Mouse (Mus musculus) hindbrain, embryonic 15.5 days (tissue): ENCODE data around the gene Gsg1. TPM values are rescaled to one million over a fixed set of nuclear protein-coding genes. Genes with fewer than 3 reads are reported as not detected.

ENCODE experiments used
- ATAC-seq: fragments of 200-750 bp; cut with Nextera tagmentation; 2 replicates; pipeline ENCODE4 v1.8.0; 2017; ENCODE audit warnings: low read depth, moderate number of reproducible peaks, moderate TSS enrichment; ENCODE audit not compliant: low FRiP score
- H3K27ac ChIP-seq: fragments of 300-500 bp; sonication (generic); replicated peaks from 2 replicates; pipeline ENCODE4 v1.5.1; 2015; ENCODE audit warnings: mild to moderate bottlenecking, inconsistent platforms
- H3K27me3 ChIP-seq: fragments of 300-500 bp; sonication (generic); 2 replicates; pipeline ENCODE4 v1.6.1; 2015; ENCODE audit warnings: control low read depth, inconsistent platforms
- H3K36me3 ChIP-seq: fragments of 300-500 bp; sonication (generic); 2 replicates; pipeline ENCODE4 v1.6.1; 2015; ENCODE audit warnings: control low read depth, inconsistent platforms
- H3K4me1 ChIP-seq: fragments of 300-500 bp; sonication (generic); replicated peaks from 2 replicates; pipeline ENCODE4 v1.6.1; 2015; ENCODE audit warnings: control low read depth, inconsistent platforms
- H3K4me2 ChIP-seq: fragments of 300-500 bp; sonication (generic); 2 replicates; pipeline ENCODE4 v1.6.1; 2015; ENCODE audit warnings: moderate library complexity, mild to moderate bottlenecking, inconsistent platforms
- H3K4me3 ChIP-seq: fragments of 300-500 bp; sonication (generic); 2 replicates; pipeline ENCODE4 v1.5.1; 2015; ENCODE audit warnings: mild to moderate bottlenecking, inconsistent platforms
- H3K9ac ChIP-seq: fragments of 300-500 bp; sonication (generic); 2 replicates; pipeline ENCODE4 v1.6.1; 2015; ENCODE audit warnings: inconsistent platforms
- H3K9me3 ChIP-seq: fragments of 300-500 bp; sonication (generic); 2 replicates; pipeline ENCODE4 v1.6.1; 2016; ENCODE audit warnings: control low read depth, inconsistent platforms
- WGBS: fragments of 180-500 bp; shearing (Covaris S2); methylation state at CpG from one replicate; pipeline ENCODE4 v1.1.7; 2015; 5-methylcytosine and 5-hydroxymethylcytosine counted together
- polyA plus RNA-seq: library from polyadenylated mRNA; unstranded; fragments of >200 nt; fragmentation: Nextera tagmentation; extraction: Ambion mirVana; gene quantifications from 2 replicates; pipeline ENCODE4 v1.2.1, GENCODE M21; 2015

Gene Gsg1
- polyA plus RNA-seq = 0.33 TPM in 1 of 2 replicates, not detected in the other

DNA sequence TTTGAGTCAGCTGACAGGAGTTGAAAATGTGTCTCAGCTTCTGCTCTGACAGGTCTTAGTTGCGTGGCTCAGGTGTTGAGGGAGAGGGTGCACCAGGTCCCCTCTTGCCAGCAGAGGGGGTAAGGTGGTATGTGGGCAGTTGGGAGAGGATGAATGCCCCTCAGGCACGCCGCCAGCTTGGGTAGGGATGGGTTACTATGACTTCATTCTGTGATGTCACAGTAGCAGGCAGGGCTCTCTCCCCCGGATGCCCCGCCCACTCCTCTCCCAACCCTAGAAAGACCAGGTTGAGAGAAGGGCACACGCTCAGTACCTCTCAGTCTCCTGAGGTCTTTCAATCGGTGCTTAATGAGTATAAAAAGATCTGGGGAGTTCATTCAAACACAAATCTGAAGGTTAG is at the start of gene Gsg1:
Gene Gsg1 (minus strand): TSS at position 199 of the 400 bp plus-strand sequence.
- H3K27ac ChIP-seq = no peak within 1 kb of the TSS
- H3K9me3 ChIP-seq = no peaks in the 10 kb centered on the region
- H3K9ac ChIP-seq = no peak within 1 kb of the TSS
- H3K4me3 ChIP-seq = no peak within 1 kb of the TSS
- no peak for ATAC-seq
- no peaks in the 10 kb centered on the region for H3K36me3 ChIP-seq
- no peaks in the 10 kb centered on the region for H3K27me3 ChIP-seq
- no peak within 1 kb of the TSS for H3K4me2 ChIP-seq
- H3K4me1 ChIP-seq = peaks cover 28% of the 10 kb centered on the region
- 86% methylated on average over 7 of the region's 7 CpGs for WGBS

GRCm38 (mm10) chr6:135302421-135303125 is 48.4 kb upstream of the Gsg1 start:
- Histone ChIP-seq H3K27ac (no peak overlapping the region), H3K9me3 (no peaks in the 10 kb centered on the region), H3K4me2 (no peak overlapping the region), H3K9ac (no peak overlapping the region), H3K4me1 (no peaks in the 10 kb centered on the region), H3K36me3 (no peaks in the 10 kb centered on the region), H3K4me3 (no peak overlapping the region), H3K27me3 (no peaks in the 10 kb centered on the region)
- 89% methylated on average over 10 of the region's 10 CpGs for WGBS
- no peak for ATAC-seq

DNA sequence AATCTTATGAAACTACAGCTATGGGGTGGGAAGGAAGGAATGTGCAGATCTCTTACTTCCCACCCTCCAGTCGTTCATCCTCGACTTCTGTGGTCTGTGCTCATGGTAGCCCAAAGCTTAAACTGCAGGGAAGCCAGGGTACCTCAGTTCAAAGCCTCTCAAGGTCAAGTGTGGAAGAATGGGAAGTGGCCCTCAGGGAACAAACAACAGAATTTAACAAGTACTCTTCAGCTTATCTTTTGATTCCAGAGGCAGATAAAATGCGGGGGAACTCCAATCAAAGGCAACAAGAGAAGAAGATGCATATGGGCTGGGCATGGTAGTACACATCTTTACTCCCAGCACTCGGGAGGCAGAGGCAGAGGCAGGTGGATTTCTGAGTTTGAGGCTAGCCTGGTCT is 46.3 kb upstream of the Gsg1 start:
- H3K27ac ChIP-seq = no peak overlapping the region
- H3K4me3 ChIP-seq = no peak overlapping the region
- WGBS = 85% methylated on average over 4 of the region's 4 CpGs

GRCm38 (mm10) chr6:135299024-135299550 is 44.9 kb upstream of the Gsg1 start:
- Histone ChIP-seq H3K36me3 (no peaks in the 10 kb centered on the region), H3K27ac (no peak overlapping the region), H3K9ac (no peak overlapping the region), H3K4me3 (no peak overlapping the region), H3K4me1 (0 out of 2 replicates have a peak, but pooled peaks cover 6% of the 10 kb centered on the region), H3K9me3 (no peaks in the 10 kb centered on the region), H3K27me3 (no peaks in the 10 kb centered on the region), H3K4me2 (no peak overlapping the region)
- WGBS = 89% methylated on average over 7 of the region's 7 CpGs
- ATAC-seq = no peak

More for the DNA sequence above, 46.3 kb upstream of the Gsg1 start:
- Histone ChIP-seq H3K36me3 (no peaks in the 10 kb centered on the region), H3K9ac (no peak overlapping the region), H3K9me3 (no peaks in the 10 kb centered on the region), H3K4me1 (0 out of 2 replicates have a peak, but pooled peaks cover under 1% of the 10 kb centered on the region), H3K27me3 (no peaks in the 10 kb centered on the region), H3K4me2 (no peak overlapping the region)
- ATAC-seq = no peak

GRCm38 (mm10) chr6:135297570-135297969 is 43.4 kb upstream of the Gsg1 start:
- Histone ChIP-seq H3K27ac (no peak overlapping the region), H3K4me1 (0 out of 2 replicates have a peak, but pooled peaks cover 6% of the 10 kb centered on the region), H3K36me3 (no peaks in the 10 kb centered on the region), H3K4me3 (no peak overlapping the region), H3K9ac (no peak overlapping the region), H3K27me3 (no peaks in the 10 kb centered on the region), H3K4me2 (no peak overlapping the region), H3K9me3 (no peaks in the 10 kb centered on the region)
- WGBS = 93% methylated on average over 7 of the region's 7 CpGs
- no peak for ATAC-seq

GRCm38 (mm10) chr6:135296267-135296666 is 42.1 kb upstream of the Gsg1 start:
- Histone ChIP-seq H3K9me3 (no peaks in the 10 kb centered on the region), H3K36me3 (no peaks in the 10 kb centered on the region), H3K4me1 (0 out of 2 replicates have a peak, but pooled peaks cover 6% of the 10 kb centered on the region), H3K27ac (no peak overlapping the region), H3K4me3 (no peak overlapping the region), H3K9ac (no peak overlapping the region), H3K4me2 (no peak overlapping the region), H3K27me3 (no peaks in the 10 kb centered on the region)
- WGBS = 84% methylated on average over 17 of the region's 17 CpGs
- no peak for ATAC-seq

GRCm38 (mm10) chr6:135295082-135295861 is 41.1 kb upstream of the Gsg1 start:
- no peak for ATAC-seq
- Histone ChIP-seq H3K36me3 (no peaks in the 10 kb centered on the region), H3K9me3 (no peaks in the 10 kb centered on the region), H3K27me3 (no peaks in the 10 kb centered on the region), H3K4me3 (no peak overlapping the region), H3K4me2 (no peak overlapping the region), H3K4me1 (0 out of 2 replicates have a peak, but pooled peaks cover 6% of the 10 kb centered on the region), H3K9ac (no peak overlapping the region), H3K27ac (no peak overlapping the region)
- 74% methylated on average over 11 of the region's 11 CpGs for WGBS

DNA sequence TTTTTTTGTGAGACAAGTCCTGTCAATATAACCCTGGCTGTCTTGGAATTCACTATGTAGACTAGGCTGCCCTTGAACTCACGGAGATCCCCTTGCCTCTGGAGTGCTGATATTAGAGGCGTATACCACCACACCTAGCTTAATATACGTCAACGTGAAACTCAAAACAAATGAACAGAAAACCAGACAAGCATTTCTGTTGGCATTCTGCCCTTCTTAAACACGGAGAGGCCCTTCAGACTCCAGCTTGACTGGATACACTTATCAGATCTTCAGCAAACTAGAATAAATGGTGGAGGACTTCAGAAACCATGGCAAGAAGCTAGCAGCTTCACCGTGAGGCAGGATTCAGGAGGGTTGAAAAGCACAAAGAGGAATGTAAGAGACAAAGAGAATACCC is 40.0 kb upstream of the Gsg1 start:
- H3K4me3 ChIP-seq = no peak overlapping the region
- 84% methylated on average over 6 of the region's 6 CpGs for WGBS
- no peaks in the 10 kb centered on the region for H3K36me3 ChIP-seq
- no peaks in the 10 kb centered on the region for H3K9me3 ChIP-seq
- no peak overlapping the region for H3K27ac ChIP-seq
- no peaks in the 10 kb centered on the region for H3K27me3 ChIP-seq
- no peak overlapping the region for H3K9ac ChIP-seq
- H3K4me1 ChIP-seq = 0 out of 2 replicates have a peak, but pooled peaks cover 6% of the 10 kb centered on the region
- no peak for ATAC-seq
- H3K4me2 ChIP-seq = no peak overlapping the region

DNA sequence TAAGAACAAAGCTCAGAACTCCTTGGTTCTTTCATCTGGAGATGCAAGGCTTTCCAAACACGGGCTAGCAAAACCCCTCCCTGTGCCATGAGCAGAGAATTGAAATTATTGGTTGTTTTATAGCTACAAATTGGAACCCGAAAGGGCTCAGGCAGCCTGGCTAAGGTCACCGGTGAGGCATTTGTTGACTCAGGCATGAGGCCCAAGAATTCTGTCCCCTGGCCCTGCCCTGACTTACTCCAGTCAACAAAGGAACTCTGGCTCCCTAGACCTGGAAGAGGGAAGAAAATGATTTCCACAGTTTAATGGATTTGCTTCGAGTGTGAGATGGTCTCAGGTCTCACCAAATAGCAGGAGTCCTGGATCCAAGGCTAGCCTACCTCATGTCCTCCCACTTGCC is 38.2 kb upstream of the Gsg1 start:
- no peak overlapping the region for H3K9ac ChIP-seq
- no peaks in the 10 kb centered on the region for H3K27me3 ChIP-seq
- no peak overlapping the region for H3K27ac ChIP-seq
- H3K4me3 ChIP-seq = no peak overlapping the region
- 82% methylated on average over 4 of the region's 4 CpGs for WGBS
- 0 out of 2 replicates have a peak, but pooled peaks cover 6% of the 10 kb centered on the region for H3K4me1 ChIP-seq
- ATAC-seq = no peak
- H3K9me3 ChIP-seq = no peaks in the 10 kb centered on the region
- no peak overlapping the region for H3K4me2 ChIP-seq
- no peaks in the 10 kb centered on the region for H3K36me3 ChIP-seq

DNA sequence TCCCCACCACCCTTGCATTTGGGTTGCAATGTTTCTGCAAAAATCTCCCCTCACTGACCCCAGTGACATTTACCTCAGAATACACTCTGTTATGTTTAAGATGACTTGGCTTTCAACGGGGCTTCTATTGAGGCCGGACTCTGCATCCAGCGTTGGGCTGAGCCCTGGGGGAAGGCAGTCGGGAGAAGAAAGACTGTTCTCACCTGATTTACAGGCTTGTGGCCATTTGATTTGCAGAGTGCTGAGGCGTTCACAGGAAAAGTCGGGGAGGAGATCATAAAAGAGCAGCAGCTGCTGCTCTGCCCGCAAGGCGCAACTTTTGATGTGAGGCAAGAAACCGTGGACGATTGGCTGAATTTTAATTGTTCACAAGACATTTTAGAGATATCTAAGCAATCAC is 25.7 kb upstream of the Gsg1 start:
- Histone ChIP-seq H3K4me2 (peak overlapping the region; percentile 19), H3K27me3 (no peaks in the 10 kb centered on the region), H3K9me3 (no peaks in the 10 kb centered on the region), H3K27ac (peak overlapping the region; percentile 67), H3K9ac (no peak overlapping the region), H3K36me3 (no peaks in the 10 kb centered on the region), H3K4me1 (0 out of 2 replicates have a peak, but pooled peaks cover 8% of the 10 kb centered on the region), H3K4me3 (0 out of 2 replicates have a peak overlapping the region, but pooled peaks have one; percentile 11)
- WGBS = 33% methylated on average over 10 of the region's 10 CpGs
- ATAC-seq = no peak

- Histone ChIP-seq H3K4me3 (0 out of 2 replicates have a peak overlapping the region, but pooled peaks have one; percentile 11), H3K27me3 (no peaks in the 10 kb centered on the region)
These were observed 25.1 kb upstream of the Gsg1 start for GRCm38 (mm10) chr6:135279286-135279685.

DNA sequence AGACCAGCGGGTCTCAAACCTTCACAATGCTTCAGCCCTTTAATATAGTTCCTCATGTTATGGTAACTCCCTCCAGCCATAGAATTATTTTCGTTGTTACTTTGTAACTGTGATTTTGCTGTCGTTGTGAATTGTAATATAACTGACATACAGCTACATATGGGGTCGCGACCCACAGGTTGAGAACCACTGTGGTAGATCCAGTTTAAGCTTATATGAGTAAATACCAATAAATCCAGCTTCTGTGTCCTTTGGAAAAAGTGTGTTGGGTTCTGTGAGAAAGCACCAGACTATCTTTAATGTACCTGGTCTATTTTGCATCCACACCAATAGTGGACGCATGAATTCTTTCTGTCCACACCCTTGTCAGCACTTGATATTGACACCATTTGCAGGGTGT is 24.2 kb upstream of the Gsg1 start:
- H3K9ac ChIP-seq = no peak overlapping the region
- WGBS = 90% methylated on average over 6 of the region's 6 CpGs
- ATAC-seq = no peak
- no peak overlapping the region for H3K4me3 ChIP-seq
- no peak overlapping the region for H3K4me2 ChIP-seq
- 0 out of 2 replicates have a peak, but pooled peaks cover 8% of the 10 kb centered on the region for H3K4me1 ChIP-seq
- no peaks in the 10 kb centered on the region for H3K27me3 ChIP-seq
- H3K36me3 ChIP-seq = no peaks in the 10 kb centered on the region
- no peak overlapping the region for H3K27ac ChIP-seq
- H3K9me3 ChIP-seq = no peaks in the 10 kb centered on the region

More at GRCm38 (mm10) chr6:135279286-135279685, 25.1 kb upstream of the Gsg1 start:
- Histone ChIP-seq H3K36me3 (no peaks in the 10 kb centered on the region), H3K4me1 (0 out of 2 replicates have a peak, but pooled peaks cover 8% of the 10 kb centered on the region), H3K27ac (peak overlapping the region; percentile 67), H3K9me3 (no peaks in the 10 kb centered on the region), H3K4me2 (peak overlapping the region; percentile 19), H3K9ac (no peak overlapping the region)
- 57% methylated on average over 5 of the region's 5 CpGs for WGBS
- peak; percentile 77 for ATAC-seq
